Mouse (Mus musculus) left cerebral cortex, postnatal 36 days (tissue): ENCODE results near the gene Gpat3. TPM values are rescaled to one million over a fixed set of nuclear protein-coding genes. Genes with fewer than 3 reads are reported as not detected.

Source experiments
- DNase-seq, 2 experiments: peaks; one replicate each; pipeline ENCODE4 v3.0.0; 2021 to 2022; ENCODE audit warnings: low spot score in 2 of 2, mixed read lengths in 1 of 2
- intact Hi-C: fragments of 180-260 bp; cut with DNase I; formaldehyde crosslinking; loops from one replicate; pipeline ENCODE4 v1.15.1; 2025
- total RNA-seq, 2 experiments: library from RNA; stranded (reverse); gene quantifications; 2 replicates each; pipeline ENCODE4 v1.2.3; 2021

The Gpat3 gene
- total RNA-seq, 2 experiments from 2014 or later = 2.6 to 4.5 TPM

DNA sequence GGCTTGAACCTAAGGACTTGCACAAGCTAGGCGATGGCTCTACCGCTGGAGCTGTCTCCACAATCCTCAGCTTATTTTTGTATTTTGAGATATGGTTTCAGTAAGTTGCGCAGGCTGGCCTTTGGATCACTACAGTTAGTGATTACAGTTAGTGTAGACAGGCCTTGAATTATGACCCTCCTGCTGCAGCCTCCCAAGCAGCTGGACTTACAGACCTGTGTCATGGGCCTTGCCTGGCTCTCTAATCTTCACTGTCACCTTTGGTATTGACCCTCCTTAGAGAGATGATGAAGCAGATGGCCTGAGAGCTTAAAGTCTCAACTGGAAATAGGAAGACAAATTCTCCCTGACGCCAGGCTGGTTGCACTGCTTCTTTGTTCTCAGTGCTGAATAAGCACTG lies 8.4 kb downstream of the Gpat3 start:
- intact Hi-C loops = no loop called here
- no peak for DNase-seq

DNA sequence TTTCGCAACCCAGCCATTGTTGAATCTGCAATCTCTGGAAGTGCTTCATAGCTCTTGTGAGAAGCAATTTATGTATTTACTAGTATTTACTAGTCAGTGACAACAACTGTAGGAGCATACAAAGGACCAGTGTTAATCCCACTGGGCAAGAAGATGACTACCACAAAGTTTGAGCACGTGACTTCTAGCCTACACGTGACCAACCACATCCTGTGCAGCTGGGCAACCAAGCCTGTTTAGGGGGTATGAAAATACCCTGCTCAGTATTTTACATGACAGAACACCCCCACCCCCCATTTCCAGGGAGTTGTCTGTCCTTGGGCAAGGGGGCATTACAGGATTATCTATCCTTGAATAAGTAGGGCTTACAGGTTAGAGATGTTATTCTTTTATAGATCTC lies 11.0 kb downstream of the Gpat3 start:
- no peak for DNase-seq
- intact Hi-C loops = no loop called here

- DNase-seq = no peak
- intact Hi-C loops = no loop called here
Measured at GRCm38 (mm10) chr5:100860417-100861053, 15.0 kb downstream of the Gpat3 start.

GRCm38 (mm10) chr5:100861140-100861539 lies 15.6 kb downstream of the Gpat3 start:
- DNase-seq = no peak
- intact Hi-C loops = no loop called here

- intact Hi-C loops = no loop called here
- DNase-seq = no peak
Measured at GRCm38 (mm10) chr5:100861811-100862210, 16.3 kb downstream of the Gpat3 start.

DNA sequence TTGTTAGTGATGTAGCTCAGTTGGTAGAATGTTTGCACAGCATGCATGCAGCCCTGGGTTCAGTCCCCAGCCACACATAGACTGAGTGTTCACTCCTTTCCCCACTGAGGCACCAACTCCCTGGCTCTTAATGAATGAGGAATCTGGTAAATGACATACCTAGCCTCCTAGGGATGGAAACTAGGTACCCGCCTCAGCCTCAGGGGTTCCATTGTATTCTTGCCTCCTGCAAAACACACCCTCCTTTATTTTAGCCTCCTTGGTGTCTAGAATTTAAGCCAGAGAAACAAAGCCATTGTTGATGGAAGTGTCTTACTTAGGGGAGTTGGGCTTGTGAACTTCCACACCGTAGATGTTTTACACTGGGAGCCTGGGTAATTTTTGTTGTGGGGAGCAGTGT lies 17.6 kb downstream of the Gpat3 start:
- intact Hi-C loops = no loop called here

DNA sequence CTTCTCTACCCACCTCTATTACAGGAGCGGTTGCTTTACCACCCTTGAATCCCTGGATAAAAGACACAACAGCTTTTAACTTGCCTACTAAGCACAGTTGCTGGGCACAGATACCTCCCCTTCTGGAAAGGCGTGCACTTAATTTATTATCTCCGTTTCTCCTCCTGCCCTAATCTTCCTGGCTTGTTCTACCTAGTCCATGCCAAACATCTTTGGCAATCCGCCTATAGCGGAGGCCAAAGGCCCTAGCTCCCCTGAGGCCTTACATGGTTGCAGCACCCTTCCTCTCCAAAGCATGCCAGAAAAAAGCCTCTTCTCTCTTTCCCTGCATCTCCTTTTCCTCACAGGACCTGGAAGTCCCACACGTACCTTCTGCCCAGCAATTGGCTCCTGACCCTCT lies 18.9 kb downstream of the Gpat3 start:
- DNase-seq = no peak
- intact Hi-C loops = no loop called here

More for the DNA sequence above, 17.6 kb downstream of the Gpat3 start:
- DNase-seq = no peak

DNA sequence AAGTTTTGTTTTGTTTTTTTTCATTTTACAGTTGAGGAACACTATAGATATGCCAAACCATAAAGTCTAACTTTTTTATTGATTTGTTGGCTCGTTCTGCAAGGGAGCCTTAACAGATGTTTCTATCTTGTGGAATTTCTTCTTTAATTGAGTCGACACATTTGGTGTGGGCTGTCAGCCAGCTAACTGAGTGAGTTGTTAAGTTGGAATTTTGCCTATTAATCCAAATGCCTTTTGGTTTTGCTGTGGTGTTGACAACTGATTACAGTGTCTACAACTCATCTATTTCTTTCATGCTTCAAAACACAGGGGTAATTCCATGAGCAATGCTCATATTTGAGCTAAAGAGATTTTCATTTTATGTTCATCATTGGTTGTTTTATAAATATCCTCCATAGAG lies 20.7 kb downstream of the Gpat3 start:
- no peak for DNase-seq
- intact Hi-C loops = no loop called here

DNA sequence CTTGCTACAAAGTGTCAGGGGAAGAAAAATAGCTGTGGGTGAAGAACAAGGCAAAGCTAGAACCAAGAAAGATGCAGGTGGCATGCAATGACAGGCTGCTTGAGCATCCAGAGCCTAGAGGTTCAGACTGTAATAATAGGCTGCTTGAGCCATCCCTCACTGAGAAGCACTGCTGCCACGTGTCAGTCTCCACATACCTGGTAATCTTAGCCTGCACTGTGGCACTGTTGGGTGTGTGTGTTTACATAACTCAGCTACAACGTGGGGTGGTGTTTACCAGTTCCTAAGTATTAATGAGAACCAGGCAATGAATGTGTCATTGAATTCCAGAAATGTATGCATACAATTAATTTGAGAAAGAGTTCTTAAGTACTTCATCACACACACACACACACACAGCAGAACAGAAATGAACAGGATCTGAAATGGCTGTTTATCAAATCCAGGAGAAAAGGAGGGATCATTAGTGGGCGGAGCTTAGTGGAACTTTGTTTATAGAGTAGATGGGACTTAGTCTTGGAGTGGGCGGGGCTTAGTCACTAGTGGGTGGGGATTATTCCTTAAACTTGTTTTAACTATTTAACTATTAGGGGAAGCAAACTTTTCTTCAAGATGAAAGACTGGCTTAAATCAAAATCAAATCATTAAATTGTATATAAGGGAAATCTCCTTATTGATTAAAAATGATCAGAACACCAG lies 23.8 kb downstream of the Gpat3 start:
- intact Hi-C loops = no loop called here
- no peak for DNase-seq

- intact Hi-C loops = no loop called here
- DNase-seq = no peak
Measured at GRCm38 (mm10) chr5:100871987-100872386, 26.5 kb downstream of the Gpat3 start.

DNA sequence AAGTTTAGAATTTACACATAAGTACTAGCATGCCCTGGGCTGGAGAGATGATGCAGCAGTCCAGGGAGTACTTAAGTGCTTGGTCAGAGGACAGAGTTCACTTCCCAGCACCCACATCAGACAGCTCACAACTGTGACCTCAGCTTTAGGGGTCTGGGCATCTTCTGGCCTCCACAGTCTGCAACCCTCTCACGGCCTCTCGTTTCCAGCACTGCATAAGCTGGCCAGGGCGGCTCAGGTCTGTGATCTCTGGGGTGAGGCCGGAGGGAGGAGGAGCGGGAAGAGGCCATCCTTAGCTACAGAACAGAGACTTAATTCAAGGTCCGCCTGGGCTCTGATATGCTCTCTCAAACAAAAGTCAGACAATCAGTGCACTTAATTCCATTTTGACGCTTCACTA lies 29.2 kb downstream of the Gpat3 start:
- intact Hi-C loops = no loop called here
- DNase-seq = no peak

DNA sequence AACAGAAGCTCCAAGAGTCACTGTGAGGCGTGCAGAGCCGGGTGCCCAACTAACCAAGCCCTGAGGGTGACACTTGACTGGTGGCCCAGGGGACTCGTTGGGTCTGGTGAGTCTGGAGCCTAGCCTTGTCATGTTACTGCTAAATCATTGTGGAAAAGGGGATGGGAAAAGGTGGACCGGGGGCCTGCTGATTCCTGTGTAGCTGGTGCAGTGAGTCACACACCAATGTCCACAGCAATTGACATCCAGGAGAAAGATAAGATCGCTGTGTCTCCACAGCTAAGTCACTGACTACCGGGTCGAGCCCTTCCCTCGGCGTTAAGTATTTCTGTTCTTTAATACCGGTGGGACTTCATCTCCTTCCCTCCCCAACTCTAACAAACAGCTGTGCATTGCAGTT lies 29.7 kb downstream of the Gpat3 start:
- intact Hi-C loops = no loop called here
- no peak for DNase-seq

- intact Hi-C loops = no loop called here
- DNase-seq = no peak
Measured at GRCm38 (mm10) chr5:100877021-100877420, 31.5 kb downstream of the Gpat3 start.

GRCm38 (mm10) chr5:100885216-100885615 lies 39.7 kb downstream of the Gpat3 start:
- DNase-seq = no peak

DNA sequence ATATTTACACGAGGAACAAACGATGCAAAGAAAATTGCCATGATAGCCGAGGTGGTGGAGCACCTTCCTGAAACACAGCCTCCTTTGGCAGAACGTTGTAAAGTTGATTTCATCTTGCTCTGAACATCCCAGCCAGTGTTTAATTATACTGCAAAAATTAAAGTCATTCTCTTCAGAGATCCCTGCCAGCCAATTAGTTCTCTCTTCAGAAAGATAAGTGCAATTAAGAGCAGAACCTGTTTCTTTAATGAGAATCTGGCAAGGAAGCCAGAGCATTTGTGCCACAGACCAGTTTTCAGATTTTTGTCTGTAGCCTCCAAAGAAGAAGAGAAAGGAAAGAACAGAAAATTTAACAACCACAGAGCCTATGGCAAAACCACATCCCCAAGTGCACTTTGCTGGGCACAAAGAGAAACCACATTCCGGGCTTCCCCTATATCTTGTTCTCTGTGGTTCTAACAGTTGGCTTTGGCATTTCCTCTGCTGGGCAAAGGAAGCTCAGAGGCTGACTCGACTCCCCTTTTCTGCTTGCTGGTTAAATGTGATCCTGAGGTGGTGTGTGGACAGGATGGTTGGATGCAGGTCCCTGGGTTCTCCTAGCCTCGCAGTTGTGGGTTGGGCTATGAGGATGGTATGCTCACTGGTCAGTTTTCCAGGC lies 40.9 kb downstream of the Gpat3 start:
- intact Hi-C loops = no loop called here
- no peak for DNase-seq

More at GRCm38 (mm10) chr5:100885216-100885615, 39.7 kb downstream of the Gpat3 start:
- intact Hi-C loops = no loop called here

DNA sequence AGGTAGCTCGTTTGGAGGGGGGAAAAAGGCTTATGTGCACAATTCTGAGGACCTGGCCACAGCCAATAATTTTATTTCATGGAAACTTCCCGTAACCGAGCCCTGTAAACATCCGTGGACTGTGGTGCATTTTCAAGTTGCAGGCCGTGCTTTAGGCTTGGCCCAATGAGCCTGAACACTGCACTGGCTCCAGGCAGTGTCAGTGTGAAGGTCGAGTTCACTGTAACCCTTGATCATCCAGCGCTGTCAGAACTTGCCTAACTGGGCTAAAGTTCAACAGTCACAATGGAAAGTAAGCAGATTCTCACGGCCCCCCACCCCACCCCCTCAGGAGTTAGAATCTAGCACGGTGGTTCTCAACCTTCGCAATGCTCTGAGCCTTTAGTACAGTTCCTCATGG lies 50.7 kb downstream of the Gpat3 start:
- DNase-seq = no peak
- intact Hi-C loops = no loop called here

DNA sequence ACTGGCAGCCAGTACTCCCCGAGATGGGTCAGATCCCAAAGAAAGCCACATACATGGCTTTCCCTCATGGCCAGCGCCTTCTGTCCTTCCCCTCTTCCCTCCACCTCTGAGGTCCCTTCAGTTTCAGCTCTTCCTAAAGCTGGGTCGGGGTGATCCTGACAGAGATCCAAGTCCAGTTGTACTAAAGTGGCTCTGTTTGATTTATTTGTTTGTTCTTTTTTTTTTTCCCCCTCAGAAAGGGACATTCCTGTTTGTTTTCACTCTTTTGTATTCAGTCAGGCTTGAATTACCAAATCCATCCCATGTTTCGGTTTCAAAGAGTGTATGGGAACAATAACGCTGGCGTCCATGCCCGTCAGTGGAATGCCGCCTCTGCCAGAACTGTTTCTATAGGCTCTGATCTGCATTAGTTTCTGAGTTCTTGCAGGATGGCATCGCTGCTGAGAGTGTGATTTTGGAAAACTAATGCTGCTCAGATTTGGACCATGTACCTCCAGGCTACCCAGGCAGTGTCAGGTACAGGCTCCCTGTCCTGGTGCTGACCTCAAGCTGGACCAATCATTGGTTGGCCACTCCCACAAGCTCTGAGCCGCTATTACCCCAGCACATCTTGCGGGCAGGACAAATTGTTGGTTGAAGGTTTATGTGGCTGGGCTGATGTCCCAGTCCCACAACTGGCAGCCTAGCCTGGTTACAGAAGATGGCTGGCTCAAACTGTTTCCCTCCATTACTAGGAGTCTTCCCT lies 54.4 kb downstream of the Gpat3 start:
- intact Hi-C loops = no loop called here
- no peak for DNase-seq

DNA sequence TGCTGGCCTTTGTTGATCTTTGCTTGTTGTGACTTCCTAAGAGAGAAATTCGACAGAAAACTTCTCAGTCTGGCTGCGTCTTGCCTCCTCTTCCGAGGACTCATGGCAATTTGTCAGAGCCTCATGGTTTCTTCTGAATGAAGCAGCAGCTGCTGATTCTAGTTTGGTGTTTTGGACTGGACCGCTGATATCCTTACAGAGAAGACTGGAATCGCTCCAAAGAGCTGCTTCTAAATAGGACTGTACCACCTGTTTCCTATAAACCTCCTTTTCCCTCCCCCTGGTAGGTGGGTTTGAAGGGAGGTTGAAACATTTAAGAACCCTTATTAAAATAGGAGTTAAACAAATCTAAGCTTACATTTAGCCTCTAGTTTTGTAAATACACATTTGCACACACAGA lies 55.5 kb downstream of the Gpat3 start:
- no peak for DNase-seq
- intact Hi-C loops = no loop called here

GRCm38 (mm10) chr5:100908478-100908877 lies 63.0 kb downstream of the Gpat3 start:
- no peak for DNase-seq
- intact Hi-C loops = no loop called here

GRCm38 (mm10) chr5:100908901-100909300 lies 63.4 kb downstream of the Gpat3 start:
- intact Hi-C loops = no loop called here
- DNase-seq = no peak
